Mouse (Mus musculus) intestine, postnatal 0 days (tissue): ENCODE results near the gene Arl5c. TPM values are rescaled to one million over a fixed set of nuclear protein-coding genes. Genes with fewer than 3 reads are reported as not detected.
A peak's percentile ranks its signal among the peaks of the same experiment; 100 is the strongest.

Source experiments
- ATAC-seq: fragments of 200-750 bp; cut with Nextera tagmentation; 2 replicates; pipeline ENCODE4 v1.8.0; 2017; ENCODE audit warnings: mild to moderate bottlenecking, moderate TSS enrichment, moderate library complexity
- H3K27ac ChIP-seq: fragments of 300-500 bp; sonication (generic); 2 replicates; pipeline ENCODE4 v1.5.1; 2014; ENCODE audit warnings: mild to moderate bottlenecking, low read depth, low read length, moderate library complexity
- H3K27me3 ChIP-seq: fragments of 300-500 bp; sonication (generic); replicated peaks from 2 replicates; pipeline ENCODE4 v1.6.1; 2014; ENCODE audit warnings: low read length, mixed read lengths; ENCODE audit not compliant: control insufficient read depth, insufficient read depth
- H3K36me3 ChIP-seq: fragments of 300-500 bp; sonication (generic); 2 replicates; pipeline ENCODE4 v1.6.1; 2014; ENCODE audit warnings: mild to moderate bottlenecking, moderate library complexity; ENCODE audit not compliant: control insufficient read depth, insufficient read depth
- H3K4me1 ChIP-seq: fragments of 300-500 bp; sonication (generic); replicated peaks from 2 replicates; pipeline ENCODE4 v1.6.1; 2014; ENCODE audit warnings: antibody characterized with exemption, low read length, mixed read lengths; ENCODE audit not compliant: control insufficient read depth, insufficient read depth
- H3K4me2 ChIP-seq: fragments of 300-500 bp; sonication (generic); replicated peaks from 2 replicates; pipeline ENCODE4 v1.6.1; 2014; ENCODE audit warnings: low read depth, mild to moderate bottlenecking, moderate library complexity
- H3K4me3 ChIP-seq: fragments of 300-500 bp; sonication (generic); 2 replicates; pipeline ENCODE4 v1.5.1; 2014; ENCODE audit warnings: low read depth, low read length
- H3K9ac ChIP-seq: fragments of 300-500 bp; sonication (generic); 2 replicates; pipeline ENCODE4 v1.6.1; 2014; ENCODE audit warnings: mild to moderate bottlenecking, low read depth, low read length
- H3K9me3 ChIP-seq: fragments of 300-500 bp; sonication (generic); 2 replicates; pipeline ENCODE4 v1.6.1; 2016; ENCODE audit warnings: mixed run types; ENCODE audit not compliant: control insufficient read depth
- CTCF ChIP-seq: sonication (generic); IDR thresholded peaks from 2 replicates; pipeline ENCODE4 v1.5.1; 2016; ENCODE audit warnings: low read depth, mild to moderate bottlenecking, control low read depth, antibody characterized with exemption, moderate library complexity
- WGBS: fragments of 180-500 bp; shearing (Covaris S2); extraction: QIAGEN DNeasy Blood & Tissue Kit; methylation state at CpG from one replicate; pipeline ENCODE4 v1.1.7; 2014; 5-methylcytosine and 5-hydroxymethylcytosine counted together
- polyA plus RNA-seq: library from polyadenylated mRNA; unstranded; fragments of >200 nt; fragmentation: Nextera tagmentation; extraction: Ambion mirVana; gene quantifications from 2 replicates; pipeline ENCODE4 v1.2.1, GENCODE M21; 2015

The Arl5c gene
- polyA plus RNA-seq, 1 experiment from 2014 or later, result 4.2 TPM

DNA sequence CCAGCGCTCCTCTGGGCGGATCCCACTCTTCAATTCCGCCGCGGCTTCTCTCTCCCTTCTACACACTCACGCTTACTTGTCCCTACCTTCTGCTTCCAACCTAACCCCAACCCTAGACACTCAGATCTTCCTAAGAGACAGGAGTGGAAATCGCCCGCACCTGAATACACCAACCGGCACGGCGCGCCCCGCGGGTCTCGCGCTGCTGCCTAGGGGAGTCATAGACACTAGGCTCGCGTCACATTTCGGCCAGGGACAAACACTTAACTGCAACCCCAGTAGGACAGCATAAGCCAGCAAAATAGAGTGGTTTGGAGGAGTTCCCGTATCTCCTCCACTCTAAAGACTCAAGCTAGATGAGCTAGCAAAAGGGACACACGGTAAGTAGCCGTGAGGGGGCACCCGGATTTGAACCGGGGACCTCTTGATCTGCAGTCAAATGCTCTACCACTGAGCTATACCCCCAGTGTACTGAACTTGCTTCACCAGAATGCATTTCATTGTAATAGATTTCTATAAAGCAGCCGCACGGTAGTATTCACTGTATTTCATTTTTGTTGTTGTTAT is 7.4 kb downstream of the Arl5c start:
- Histone ChIP-seq H3K4me1 (0 out of 2 replicates have a peak, but pooled peaks cover 3% of the 10 kb centered on the region), H3K4me2 (peak overlapping the region; percentile 94), H3K9ac (peak overlapping the region; percentile 54), H3K27ac (peak overlapping the region; percentile 86), H3K36me3 (no peaks in the 10 kb centered on the region), H3K4me3 (peak overlapping the region; percentile 90), H3K27me3 (peaks cover 16% of the 10 kb centered on the region; the same call in 1 of the 2 replicates), H3K9me3 (no peaks in the 10 kb centered on the region)
- TF ChIP-seq CTCF, result 0 out of 2 replicates have a peak, but pooled peaks have one; percentile 15
- 0% methylated on average over 26 of the region's 26 CpGs for WGBS
- ATAC-seq, result peak; percentile 69

DNA sequence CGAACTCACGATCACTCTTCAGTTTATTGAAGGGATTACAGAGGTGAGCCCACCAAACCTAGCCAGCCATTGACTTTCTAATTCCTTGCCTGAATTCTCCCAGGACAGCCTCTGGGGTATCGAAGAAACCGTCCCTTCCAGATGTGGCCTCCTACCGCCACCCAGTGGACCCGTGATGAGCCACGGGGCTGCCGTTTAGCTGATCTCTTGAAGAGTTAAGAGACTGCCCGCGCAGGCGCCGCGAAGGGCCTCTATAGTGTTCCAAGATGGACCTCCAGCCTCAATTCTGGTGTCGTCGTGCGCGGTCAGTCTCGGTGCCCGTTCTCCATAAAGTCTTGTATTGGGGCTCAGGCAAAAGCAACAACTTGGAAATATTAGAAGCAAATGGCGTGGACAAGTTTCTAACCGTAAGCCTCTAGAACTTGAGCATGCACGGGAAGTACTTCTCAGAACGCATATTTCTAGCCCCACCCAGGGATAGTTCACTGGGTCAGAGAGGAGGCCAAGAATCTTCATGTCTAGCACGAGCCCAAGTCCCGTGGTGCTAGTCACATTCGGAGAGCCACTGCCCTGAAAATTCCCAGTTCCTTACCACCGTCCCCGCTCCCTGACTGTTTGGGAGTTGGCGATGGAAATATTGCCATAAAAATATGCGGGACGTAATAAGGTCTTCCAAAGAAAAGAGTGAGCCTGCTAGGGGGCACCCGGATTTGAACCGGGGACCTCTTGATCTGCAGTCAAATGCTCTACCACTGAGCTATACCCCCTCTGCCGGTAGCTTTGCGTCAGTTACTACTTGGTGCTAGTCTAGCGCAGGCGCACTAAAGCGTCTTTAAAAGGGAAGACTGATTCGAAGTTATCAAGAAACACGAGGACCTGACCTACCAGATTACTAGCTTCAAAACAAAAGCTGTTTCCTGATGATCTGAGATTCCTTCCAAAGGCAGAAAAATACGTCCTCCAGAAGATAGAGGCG is 8.1 kb downstream of the Arl5c start:
- Histone ChIP-seq H3K4me1 (0 out of 2 replicates have a peak, but pooled peaks cover 3% of the 10 kb centered on the region), H3K4me2 (peak overlapping the region; percentile 94), H3K9me3 (no peaks in the 10 kb centered on the region), H3K4me3 (peak overlapping the region; percentile 90), H3K27ac (peak overlapping the region; percentile 86), H3K9ac (peak overlapping the region; percentile 54), H3K27me3 (peaks cover 16% of the 10 kb centered on the region; the same call in 1 of the 2 replicates), H3K36me3 (no peaks in the 10 kb centered on the region)
- peak; percentile 76 for ATAC-seq
- TF ChIP-seq CTCF, result peak; percentile 96
- WGBS, result under 1% methylated on average over 42 of the region's 42 CpGs

DNA sequence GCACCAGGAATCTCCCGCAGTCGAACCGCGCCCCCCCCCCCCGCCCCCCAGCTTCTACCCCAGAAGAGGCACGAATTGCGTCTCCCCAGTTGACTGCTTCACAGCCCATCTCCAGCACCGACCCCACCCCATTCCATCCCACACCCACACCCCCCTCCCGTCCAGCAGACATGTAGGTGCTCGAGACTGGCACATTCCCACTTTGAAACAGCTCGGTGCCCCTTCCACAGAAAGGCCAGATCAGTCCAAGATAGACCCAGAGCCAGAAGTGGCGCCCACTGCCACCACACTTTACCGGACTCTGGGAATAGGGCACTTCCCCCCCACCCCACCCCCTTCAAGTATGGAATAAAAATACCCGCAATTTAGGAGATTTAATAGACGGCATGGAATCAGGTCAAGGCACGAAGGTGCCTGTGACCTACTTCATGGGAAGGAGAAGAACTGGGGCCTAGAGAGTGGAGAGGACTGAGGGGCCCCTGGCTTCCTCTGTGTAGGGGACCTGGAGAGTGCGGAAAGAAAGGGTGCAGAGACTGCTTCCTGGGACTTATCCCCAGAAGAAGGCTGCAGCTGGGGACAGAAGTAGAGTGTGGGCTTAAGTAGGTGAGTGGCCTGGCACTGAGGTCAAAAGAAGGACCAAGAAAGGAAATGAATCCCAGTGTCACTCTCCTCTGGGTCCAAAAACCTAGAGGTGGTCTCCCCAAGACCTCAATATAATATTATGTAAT is 9.1 kb downstream of the Arl5c start:
- no peak for ATAC-seq
- peak overlapping the region; percentile 90 for H3K4me3 ChIP-seq
- 42% methylated on average over 13 of the region's 17 CpGs for WGBS
- no peak for TF ChIP-seq CTCF
- H3K27me3 ChIP-seq, result peaks cover 16% of the 10 kb centered on the region; the same call in 1 of the 2 replicates
- H3K36me3 ChIP-seq, result no peaks in the 10 kb centered on the region
- H3K4me1 ChIP-seq, result 0 out of 2 replicates have a peak, but pooled peaks cover 3% of the 10 kb centered on the region
- no peaks in the 10 kb centered on the region for H3K9me3 ChIP-seq
- peak overlapping the region; percentile 94 for H3K4me2 ChIP-seq
- H3K27ac ChIP-seq, result no peak overlapping the region
- 0 out of 2 replicates have a peak overlapping the region, but pooled peaks have one; percentile 31 for H3K9ac ChIP-seq

DNA sequence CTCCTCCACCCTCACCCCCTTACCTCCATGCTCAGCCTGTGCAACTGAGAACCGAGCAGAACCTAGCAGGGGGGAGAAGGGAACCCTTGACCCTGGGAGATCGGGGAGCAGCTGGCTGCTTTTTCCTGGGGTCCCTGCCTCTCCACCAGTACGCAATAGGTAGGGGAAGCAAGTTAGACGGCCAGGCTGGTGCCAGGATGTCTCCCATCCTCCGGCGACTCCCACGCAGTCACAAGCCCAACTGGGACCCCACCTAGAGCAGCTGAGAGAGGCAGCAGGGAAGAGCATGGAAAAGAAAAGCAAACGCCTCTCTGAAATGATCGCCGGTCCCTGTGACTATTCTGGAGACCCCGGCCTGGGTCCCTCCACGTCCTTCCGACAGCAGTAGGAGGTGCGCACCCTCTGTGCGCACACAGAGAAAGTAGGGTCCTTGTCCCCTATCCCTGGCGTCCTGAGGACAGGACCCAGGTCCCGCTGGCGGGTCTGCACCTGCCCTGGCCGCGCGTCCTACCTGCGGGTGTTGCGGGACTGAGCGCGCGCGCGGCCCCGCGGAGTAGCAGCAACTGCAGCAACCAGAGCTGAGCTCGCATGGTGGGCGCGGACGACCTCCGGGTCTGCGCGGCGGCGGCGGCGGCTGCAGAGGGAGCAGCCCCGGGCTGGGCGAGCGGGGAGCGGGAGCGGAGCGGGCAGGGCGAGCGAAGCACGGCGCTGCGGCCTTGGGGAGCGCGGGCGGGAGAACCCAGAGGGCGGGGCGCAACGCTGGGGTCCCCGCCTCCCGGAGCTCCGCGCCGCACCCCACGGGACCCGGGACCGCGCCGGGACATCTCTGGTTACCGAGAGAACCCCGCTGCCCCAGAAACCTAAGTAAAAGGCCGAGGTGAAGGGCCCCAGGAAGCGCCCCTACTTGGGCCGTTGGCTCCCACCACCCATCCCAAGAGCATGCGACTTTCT is 10.0 kb downstream of the Arl5c start, which contains the start of gene Plxdc1:
TSS of gene Plxdc1 (minus strand) at position 718 of the 951 bp plus-strand sequence.
- Histone ChIP-seq H3K36me3 (no peaks in the 10 kb centered on the region), H3K9ac (peak within 1 kb of the TSS; percentile 31), H3K27me3 (peaks cover 16% of the 10 kb centered on the region; the same call in 1 of the 2 replicates), H3K27ac (no peak within 1 kb of the TSS), H3K9me3 (no peaks in the 10 kb centered on the region), H3K4me2 (peak within 1 kb of the TSS; percentile 94), H3K4me3 (peak within 1 kb of the TSS; percentile 90), H3K4me1 (0 out of 2 replicates have a peak, but pooled peaks cover 3% of the 10 kb centered on the region)
- no peak for ATAC-seq
- WGBS, result 2% methylated on average over 70 of the region's 74 CpGs
- TF ChIP-seq CTCF, result no peak

DNA sequence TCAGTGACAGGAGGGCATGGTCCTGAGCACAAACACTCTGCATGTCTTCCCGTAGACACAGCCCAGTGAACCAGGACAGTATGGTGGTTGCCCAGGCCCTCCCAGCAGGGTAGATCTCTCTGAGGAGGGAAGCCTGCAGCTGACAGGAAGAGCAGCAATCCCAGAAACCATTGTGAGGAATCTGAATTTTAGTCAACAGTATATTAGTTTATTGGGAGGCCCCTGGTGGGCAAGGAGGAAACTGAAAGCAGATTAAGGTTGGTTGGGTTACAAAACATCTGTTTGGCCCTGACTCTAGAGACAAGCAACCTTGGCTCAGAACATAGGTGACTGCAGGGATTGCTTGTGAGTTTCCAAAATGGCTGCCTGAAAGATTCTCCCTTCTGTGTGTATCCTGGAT is 12.0 kb downstream of the Arl5c start:
- H3K36me3 ChIP-seq, result no peaks in the 10 kb centered on the region
- H3K27ac ChIP-seq, result no peak overlapping the region
- H3K4me1 ChIP-seq, result 0 out of 2 replicates have a peak, but pooled peaks cover 3% of the 10 kb centered on the region
- no peak for TF ChIP-seq CTCF
- 77% methylated on average over 1 of the region's 1 CpGs for WGBS
- no peak overlapping the region for H3K4me2 ChIP-seq
- H3K4me3 ChIP-seq, result no peak overlapping the region
- peaks cover 16% of the 10 kb centered on the region; the same call in 1 of the 2 replicates for H3K27me3 ChIP-seq
- H3K9ac ChIP-seq, result no peak overlapping the region
- H3K9me3 ChIP-seq, result no peaks in the 10 kb centered on the region
- ATAC-seq, result no peak
